Mouse (Mus musculus): ENCODE measurements at regions not wholly inside any gene's neighbourhood (a gene's known extent, or its start where the extent isn't known, plus 50 kb on each side); places are given as distances from the start of the nearest gene placed in this dataset.
A peak's percentile ranks its signal among the peaks of the same experiment; 100 is the strongest.

- DNase-seq (ENCODE audit: low spot score in 2 of 2): no peak
Measured at GRCm38 (mm10) chr15:36719241-36719640, 288.3 kb downstream of the Zfp706 start.

DNA sequence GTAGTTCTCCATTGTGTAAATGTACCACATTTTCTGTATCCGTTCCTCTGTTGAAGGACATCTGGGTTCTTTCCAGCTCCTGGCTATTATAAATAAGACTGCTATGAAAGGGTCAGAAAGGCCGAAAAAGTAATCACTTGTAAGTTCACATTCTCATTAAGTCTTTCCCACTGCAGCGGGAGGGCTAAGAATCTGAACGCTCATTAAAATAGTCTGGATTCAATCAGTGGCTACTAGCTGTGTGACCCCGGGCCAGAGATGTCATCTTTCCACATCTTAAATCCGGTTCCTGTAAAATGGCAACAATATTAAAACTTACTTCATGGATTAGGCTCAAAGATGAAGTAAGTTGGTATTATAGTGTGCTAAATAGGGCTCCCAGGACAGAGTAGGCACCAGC lies 289.7 kb downstream of the Zfp706 start:
- no peak for DNase-seq (ENCODE audit: low spot score in 2 of 2)

DNA sequence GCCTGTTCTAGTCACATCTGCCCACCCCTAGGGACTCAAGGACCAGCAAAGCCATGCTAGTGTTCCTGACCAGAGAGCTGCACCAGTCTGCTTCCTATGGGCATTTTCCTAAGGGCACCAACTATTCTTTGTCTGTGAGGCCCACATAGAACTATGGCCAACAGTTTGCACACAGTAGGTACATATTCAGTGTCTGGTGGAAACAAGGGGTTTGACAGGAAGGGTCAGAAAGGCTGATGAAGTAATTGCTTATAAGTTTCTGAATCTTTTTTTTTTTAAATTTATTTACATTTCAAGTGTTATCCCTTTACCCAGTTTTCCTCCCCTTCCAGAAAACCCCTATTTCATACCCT lies 290.9 kb downstream of the Zfp706 start:
- no peak for DNase-seq (ENCODE audit: low spot score in 2 of 2)

DNA sequence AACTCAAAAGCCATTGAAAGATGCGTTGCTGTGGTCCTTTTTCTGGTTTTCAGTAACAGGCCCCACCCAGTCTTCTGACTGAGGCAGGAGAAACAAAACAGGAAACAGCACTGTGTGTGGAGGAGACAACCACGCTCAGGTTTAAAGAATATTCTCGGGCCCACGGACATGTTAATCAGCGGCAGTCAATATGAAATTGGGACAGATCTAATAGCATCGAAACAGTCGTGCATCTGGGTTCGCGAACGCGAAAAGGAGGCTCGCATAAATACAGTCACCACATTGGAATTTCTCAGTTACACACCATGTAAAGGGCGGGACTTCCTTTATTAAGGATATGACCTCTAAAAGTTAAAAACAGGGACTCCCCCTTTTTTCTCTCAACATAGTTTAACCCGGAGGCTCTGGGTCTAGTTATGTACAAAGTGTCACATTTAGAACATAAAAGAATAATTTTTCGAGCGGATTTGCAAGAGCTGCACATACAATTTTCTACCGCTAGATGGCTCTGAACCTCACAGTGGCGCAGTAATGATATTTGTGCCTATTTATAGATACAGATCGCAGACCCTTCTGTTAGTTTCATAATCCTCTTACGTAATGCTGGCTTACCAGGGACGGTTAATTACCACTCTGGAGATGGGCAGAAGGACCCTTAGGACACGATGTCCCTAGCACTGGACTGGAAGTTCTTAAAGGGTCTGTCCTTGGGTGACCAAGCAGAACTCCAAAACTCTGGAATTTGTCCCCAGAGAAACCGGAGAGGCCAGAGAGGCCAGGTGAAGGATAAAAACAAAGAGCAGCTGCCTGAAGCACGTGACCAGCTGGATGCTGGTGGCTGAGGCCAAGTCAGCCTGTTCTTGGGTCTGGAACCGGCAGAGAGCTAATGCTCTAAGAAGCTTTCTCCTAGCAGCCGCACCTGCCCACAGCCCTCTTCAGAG lies 291.6 kb downstream of the Zfp706 start:
- peak; percentile 55 to 61 for DNase-seq (ENCODE audit: low spot score in 2 of 2)

- no peak for DNase-seq (ENCODE audit: low spot score in 2 of 2)
Measured at GRCm38 (mm10) chr15:36715159-36715558, 292.4 kb downstream of the Zfp706 start.

DNA sequence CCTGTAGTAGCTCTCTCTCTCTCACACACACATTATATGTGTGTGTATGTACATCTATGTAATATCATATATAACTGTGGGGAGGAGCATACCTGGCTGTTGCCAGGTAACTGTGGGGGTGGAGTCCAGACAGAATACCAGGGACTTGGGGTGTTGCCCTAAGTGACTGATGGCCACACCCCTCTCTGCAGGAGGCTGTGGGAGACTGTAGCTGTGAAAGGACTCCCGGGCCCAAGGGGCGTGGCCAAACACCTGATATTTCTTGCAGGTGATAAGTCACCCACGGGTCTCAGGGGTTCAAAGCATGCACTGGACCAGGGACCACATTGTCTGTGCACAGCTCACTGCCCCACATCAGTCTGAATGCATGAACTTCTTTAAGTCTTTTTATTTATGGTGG lies 297.8 kb downstream of the Zfp706 start:
- no peak for DNase-seq (ENCODE audit: low spot score in 2 of 2)

- peak; percentile 60 to 78 for DNase-seq (ENCODE audit: low spot score in 2 of 2)
Measured at GRCm38 (mm10) chr15:36708471-36708870, 299.1 kb downstream of the Zfp706 start.

- peak; percentile 46 to 68 for DNase-seq (ENCODE audit: low spot score in 2 of 2)
Measured at GRCm38 (mm10) chr15:36705990-36706389, 301.6 kb downstream of the Zfp706 start.

- no peak for DNase-seq (ENCODE audit: low spot score in 2 of 2)
Measured at GRCm38 (mm10) chr15:36705391-36705790, 302.2 kb downstream of the Zfp706 start.

GRCm38 (mm10) chr15:36701846-36702245 lies 305.7 kb downstream of the Zfp706 start:
- no peak for DNase-seq (ENCODE audit: low spot score in 2 of 2)

DNA sequence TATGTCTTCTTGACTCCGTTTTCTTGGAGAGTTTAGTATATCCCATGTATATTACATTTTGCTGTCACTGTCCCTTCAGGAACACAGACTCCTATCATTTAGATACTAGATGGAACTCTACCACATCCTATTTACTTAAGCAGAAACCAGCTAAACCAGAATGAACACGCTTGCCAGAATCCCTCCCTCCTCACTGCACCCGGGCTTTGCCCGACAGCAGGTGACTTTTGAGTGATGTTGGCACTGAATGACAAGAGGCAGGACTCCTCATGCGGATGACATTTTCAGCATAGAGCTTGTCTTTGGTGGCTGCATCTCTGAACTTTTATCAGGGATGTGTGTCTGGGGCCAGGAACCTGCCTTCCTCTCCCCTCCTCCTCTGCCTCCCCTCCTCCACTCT lies 307.4 kb downstream of the Zfp706 start:
- peak; percentile 27 to 56 for DNase-seq (ENCODE audit: low spot score in 2 of 2)

- DNase-seq (ENCODE audit: low spot score in 2 of 2): peak in 1 of 2 experiments; percentile 36
Measured at GRCm38 (mm10) chr15:36695199-36696129, 312.1 kb downstream of the Zfp706 start.

GRCm38 (mm10) chr15:36691002-36691652 lies 316.4 kb downstream of the Zfp706 start:
- no peak for DNase-seq (ENCODE audit: low spot score in 2 of 2)

DNA sequence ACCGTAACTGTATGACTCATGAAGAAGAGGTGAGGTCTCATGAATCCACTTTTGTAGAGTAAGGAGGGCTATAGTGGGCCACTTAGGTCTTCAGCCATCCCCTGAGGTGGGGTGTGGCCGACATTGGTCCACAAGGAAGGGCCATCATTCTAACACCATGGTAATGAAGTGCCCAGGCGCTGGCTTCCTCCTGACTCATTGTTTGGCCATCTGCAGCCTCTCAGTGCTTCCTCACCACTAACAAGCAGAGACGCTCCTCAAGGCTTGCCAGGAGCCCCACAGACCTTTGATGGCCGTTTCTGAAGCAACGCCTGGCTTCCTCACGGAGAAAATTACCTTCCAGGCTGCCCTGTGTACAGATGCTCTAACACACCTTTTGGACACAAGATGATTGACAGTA lies 317.7 kb downstream of the Zfp706 start:
- DNase-seq (ENCODE audit: low spot score in 2 of 2): no peak

DNA sequence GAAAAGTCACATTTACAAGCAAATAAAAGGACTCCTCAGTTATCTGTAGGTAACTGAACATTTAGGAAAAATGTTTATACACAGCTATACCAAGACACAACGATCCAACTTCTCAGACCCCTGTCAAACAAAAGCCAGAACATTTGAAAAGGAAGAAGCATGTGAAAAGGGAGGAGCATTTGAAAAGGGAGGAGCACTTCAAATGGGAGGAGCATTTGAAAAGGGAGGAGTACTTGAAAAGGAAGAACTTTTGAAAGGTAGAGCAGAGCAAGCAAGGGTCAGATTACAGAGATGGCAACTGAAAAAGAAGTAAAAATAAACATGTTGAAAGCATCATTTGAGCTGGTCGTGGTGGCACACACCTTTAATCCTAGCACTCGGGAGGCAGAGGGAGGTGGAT lies 318.3 kb downstream of the Zfp706 start:
- no peak for DNase-seq (ENCODE audit: low spot score in 2 of 2)

GRCm38 (mm10) chr15:36688051-36688754 lies 319.4 kb downstream of the Zfp706 start:
- peak; percentile 31 to 40 for DNase-seq (ENCODE audit: low spot score in 2 of 2)

GRCm38 (mm10) chr15:36684684-36685083 lies 322.9 kb downstream of the Zfp706 start:
- no peak for DNase-seq (ENCODE audit: low spot score in 2 of 2)

DNA sequence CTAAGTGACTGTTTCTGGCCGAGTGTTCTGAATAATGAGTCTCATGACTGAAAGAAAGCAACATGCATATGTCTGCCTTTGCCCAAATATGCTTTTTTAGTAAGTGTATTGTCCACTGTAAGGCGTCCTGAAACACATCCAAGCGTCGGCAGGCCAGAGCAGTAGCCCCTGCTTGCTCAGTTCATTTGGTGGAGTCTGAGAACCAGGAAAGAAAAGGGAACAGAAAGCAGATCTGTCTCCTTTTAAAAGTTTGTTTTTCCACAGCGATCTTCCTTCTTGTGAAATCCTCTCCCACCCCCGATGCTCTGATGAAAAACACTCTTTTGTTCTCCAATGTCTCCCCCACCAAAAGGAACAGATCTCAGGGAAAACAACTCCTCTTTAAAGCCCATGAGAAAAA lies 324.7 kb downstream of the Zfp706 start:
- DNase-seq (ENCODE audit: low spot score in 2 of 2): no peak

DNA sequence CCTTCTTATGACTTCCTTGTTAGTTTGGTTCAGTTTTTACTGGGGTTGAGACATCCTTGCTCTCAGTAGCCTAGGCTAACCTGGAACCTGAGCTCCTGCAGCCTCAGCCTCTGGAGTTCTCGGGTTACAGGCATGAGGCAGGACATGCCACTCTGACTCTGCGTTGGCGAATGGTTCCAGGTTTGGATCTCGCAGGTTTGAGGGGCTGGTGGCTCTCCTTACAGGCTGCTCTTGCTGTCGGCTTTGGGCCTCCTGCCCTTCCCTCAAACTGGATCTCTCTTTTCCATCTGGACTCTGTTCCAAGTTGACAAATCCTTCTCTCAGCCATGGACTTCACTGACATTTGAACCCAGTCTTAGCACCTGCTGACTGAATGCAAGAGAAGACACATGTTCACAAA lies 325.4 kb downstream of the Zfp706 start:
- no peak for DNase-seq (ENCODE audit: low spot score in 2 of 2)

DNA sequence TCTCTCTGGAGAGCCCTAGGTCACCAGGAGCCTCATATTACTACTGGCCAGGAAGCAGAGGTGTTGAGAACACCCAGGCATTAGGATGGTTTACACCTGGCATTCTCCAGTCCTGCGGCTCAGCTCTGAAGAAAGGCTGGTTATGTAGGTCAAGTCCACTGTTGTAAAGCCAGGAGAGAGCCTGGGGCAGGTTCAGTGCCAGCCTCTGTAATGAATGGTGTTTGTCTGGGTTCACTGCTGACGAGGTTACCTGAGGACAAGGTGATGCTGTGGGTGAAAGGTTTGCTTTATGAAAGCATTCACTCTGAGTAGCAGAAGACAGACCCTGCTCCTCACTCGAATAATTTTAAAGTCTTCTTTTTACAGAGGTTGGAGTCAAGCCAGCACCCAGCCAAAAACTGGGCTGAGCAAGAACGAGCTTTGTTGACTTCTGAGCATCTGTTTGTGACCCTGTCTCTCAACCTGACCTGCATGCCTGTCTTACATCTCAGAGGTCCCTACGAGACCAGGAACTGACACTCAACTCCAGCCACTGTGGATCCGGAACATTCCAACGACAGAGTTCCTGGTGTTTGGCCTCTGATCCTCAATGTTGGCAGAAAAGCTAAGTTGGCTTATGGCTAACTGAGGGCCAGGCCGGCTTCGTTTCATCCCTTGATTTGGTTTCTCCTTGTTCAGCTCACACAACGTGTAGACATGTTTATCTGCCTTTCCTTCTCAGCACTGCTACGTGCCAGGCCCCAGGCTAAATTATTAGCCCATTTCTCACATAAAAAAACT lies 327.0 kb downstream of the Zfp706 start:
- DNase-seq (ENCODE audit: low spot score in 2 of 2): no peak

DNA sequence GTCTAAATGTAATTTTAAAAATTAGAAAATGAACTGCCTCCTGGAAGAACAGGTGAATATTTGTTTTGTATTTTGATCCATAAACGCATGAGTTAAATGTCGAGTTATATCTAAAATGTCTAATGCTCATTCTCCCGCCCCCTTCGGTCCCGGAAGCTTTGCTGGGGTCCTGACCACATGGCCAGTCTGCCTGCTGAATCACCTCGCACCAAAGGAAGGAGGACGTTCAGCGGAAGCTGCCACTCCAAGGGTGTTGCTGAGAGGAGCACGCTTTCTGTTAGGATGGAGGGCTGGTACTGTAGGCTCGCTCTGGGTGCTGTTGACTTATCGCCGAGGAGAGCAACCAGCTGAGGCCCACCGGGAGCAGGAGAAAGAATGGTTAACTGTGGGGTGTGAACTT lies 328.0 kb downstream of the Zfp706 start:
- no peak for DNase-seq (ENCODE audit: low spot score in 2 of 2)
